In the genomic region with DNA sequence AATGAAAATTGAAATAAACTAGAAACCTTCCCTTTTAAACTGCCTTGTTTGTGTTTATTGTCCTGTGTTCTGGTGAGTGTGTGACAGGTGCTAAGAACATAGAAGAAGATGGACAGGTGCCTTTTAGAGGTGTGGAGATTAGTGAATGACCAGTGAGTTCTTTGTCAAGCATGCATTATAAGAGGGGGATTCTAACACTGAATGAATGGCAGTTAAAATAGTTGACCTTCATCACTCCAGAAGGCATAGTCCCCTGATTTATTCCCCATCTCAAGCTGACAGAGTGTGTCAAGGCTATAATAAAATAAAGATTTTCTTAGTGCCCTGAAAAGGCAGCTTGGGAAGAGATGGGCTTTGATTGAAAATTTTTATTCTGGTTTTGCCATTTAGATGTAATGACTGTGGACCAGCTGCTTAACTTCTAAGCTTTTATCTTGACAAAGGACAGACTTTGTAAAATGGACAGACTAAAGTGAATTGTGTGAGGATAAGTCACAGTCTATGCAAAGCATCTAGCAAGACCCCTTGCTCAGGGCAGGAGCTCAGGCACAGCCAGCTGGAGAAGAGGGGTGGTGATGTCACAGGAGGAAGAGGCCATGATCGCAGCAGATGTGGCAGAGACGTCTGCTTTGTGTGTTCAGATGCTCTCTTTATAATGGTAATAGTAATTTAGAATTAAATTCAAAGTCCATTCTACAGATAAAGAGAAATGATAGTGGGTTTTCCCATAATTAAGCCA, we compare ENCODE assay signal across 25 mouse cellular contexts.
DNase-seq lines count a peak whose midpoint lies in the region; ATAC-seq and TF ChIP-seq lines count a peak whose summit lies in the region.
"Had no signal": no experiment of that assay in that cellular context is flagged by ENCODE, and none has a peak within 500 bp of the region (broad histone marks: within the 10 kb centered on the region; RNA-seq: fewer than 3 reads in every experiment).

No protein-coding gene starts in this region.

- H3K4me2 ChIP-seq in forebrain, embryonic 11.5 days (ENCODE audit: low read depth, low read length, severe bottlenecking) = no peak overlapping the region
- H3K4me2 ChIP-seq in forebrain, postnatal 0 days (ENCODE audit: low read depth) = no peak overlapping the region
- H3K4me2 ChIP-seq in midbrain, postnatal 0 days (ENCODE audit: low read depth, low read length, poor library complexity, severe bottlenecking) = no peak overlapping the region
- H3K4me2 ChIP-seq: heart, embryonic 13.5 days; limb, embryonic 15.5 days; lung, embryonic 14.5 days had no signal

- no peaks in the 10 kb centered on the region for H3K9me3 ChIP-seq in forebrain, embryonic 11.5 days (ENCODE audit: control insufficient read depth, low read length)
- H3K9me3 ChIP-seq in forebrain, postnatal 0 days (ENCODE audit: low read length) = no peaks in the 10 kb centered on the region
- H3K9me3 ChIP-seq in midbrain, embryonic 10.5 days (replicated peaks) = no peaks in the 10 kb centered on the region
- no peaks in the 10 kb centered on the region for H3K9me3 ChIP-seq in midbrain, postnatal 0 days (ENCODE audit: low read length)
- H3K9me3 ChIP-seq: heart, embryonic 13.5 days; limb, embryonic 15.5 days; megakaryocyte, embryonic 14.5 days had no signal

- no peak for TF ChIP-seq CTCF in forebrain, postnatal 0 days (IDR thresholded peaks at IDR 0.05; ENCODE audit: low read depth)
- no peak for TF ChIP-seq CTCF in midbrain, postnatal 0 days (IDR thresholded peaks at IDR 0.05)

- WGBS in forebrain, embryonic 11.5 days = 84% methylated on average over 2 of the region's 2 CpGs
- 62% methylated on average over 2 of the region's 2 CpGs for WGBS in forebrain, postnatal 0 days
- 61% methylated on average over 2 of the region's 2 CpGs for WGBS in midbrain, embryonic 10.5 days
- 35% methylated on average over 2 of the region's 2 CpGs for WGBS in midbrain, postnatal 0 days

- H3K9ac ChIP-seq in forebrain, embryonic 11.5 days (ENCODE audit: low read length) = no peak overlapping the region
- H3K9ac ChIP-seq in forebrain, postnatal 0 days = no peak overlapping the region
- H3K9ac ChIP-seq in midbrain, postnatal 0 days (replicated peaks; ENCODE audit: low read length, poor library complexity, severe bottlenecking) = no peak overlapping the region
- H3K9ac ChIP-seq: heart, embryonic 13.5 days; limb, embryonic 15.5 days; liver, embryonic 14.5 days; lung, embryonic 14.5 days had no signal

- no peaks in the 10 kb centered on the region for H3K36me3 ChIP-seq in forebrain, embryonic 11.5 days (ENCODE audit: control insufficient read depth, insufficient read depth, low read length)
- no peaks in the 10 kb centered on the region for H3K36me3 ChIP-seq in forebrain, postnatal 0 days (ENCODE audit: insufficient read depth)
- no peaks in the 10 kb centered on the region for H3K36me3 ChIP-seq in midbrain, embryonic 10.5 days
- no peaks in the 10 kb centered on the region for H3K36me3 ChIP-seq in midbrain, postnatal 0 days (ENCODE audit: insufficient read depth, low read length)
- H3K36me3 ChIP-seq: heart, embryonic 13.5 days; limb, embryonic 15.5 days had no signal

- intact Hi-C loops in left cerebral cortex, postnatal 10 days (cut with DNase I) = no loop called here

- no peak overlapping the region for H3K27ac ChIP-seq in forebrain, embryonic 11.5 days (ENCODE audit: low read depth, low read length)
- H3K27ac ChIP-seq in forebrain, postnatal 0 days (ENCODE audit: low read depth, low read length) = no peak overlapping the region
- 0 out of 2 replicates have a peak overlapping the region, but pooled peaks have one; percentile 13 for H3K27ac ChIP-seq in midbrain, embryonic 10.5 days (replicated peaks)
- H3K27ac ChIP-seq in midbrain, postnatal 0 days (ENCODE audit: low read depth, low read length) = no peak overlapping the region
- H3K27ac ChIP-seq: heart, adult 2 months; heart, embryonic 13.5 days; kidney, postnatal 0 days; left cerebral cortex, adult 2 months; limb, embryonic 15.5 days; liver, embryonic 14.5 days had no signal

- no peak overlapping the region for H3K4me3 ChIP-seq in forebrain, embryonic 11.5 days (ENCODE audit: low read depth, low read length)
- no peak overlapping the region for H3K4me3 ChIP-seq in forebrain, postnatal 0 days (ENCODE audit: low read depth, low read length)
- H3K4me3 ChIP-seq in midbrain, embryonic 10.5 days = no peak overlapping the region
- H3K4me3 ChIP-seq in midbrain, postnatal 0 days (ENCODE audit: low read depth, low read length) = no peak overlapping the region
- H3K4me3 ChIP-seq: heart, adult 2 months; heart, embryonic 13.5 days; left cerebral cortex, adult 2 months; limb, embryonic 15.5 days; megakaryocyte, embryonic 14.5 days; myocyte had no signal

- DNase-seq in forebrain, embryonic 11.5 days (ENCODE audit: low spot score) = no peak
- no peak for DNase-seq in forebrain, postnatal 0 days
- peak; percentile 47 for DNase-seq in midbrain, embryonic 10.5 days (ENCODE audit: low spot score)
- DNase-seq in midbrain, postnatal 0 days (ENCODE audit: low spot score) = no peak
- peak; percentile 5 for DNase-seq in embryo, embryonic 10.5 days (ENCODE audit: low spot score)
- peak; percentile 10 for DNase-seq in mesoderm, embryonic 11.5 days (ENCODE audit: low read depth, low spot score)
- DNase-seq in left cerebral cortex, postnatal 10 days (ENCODE audit: extremely low spot score in 1 of 2, low spot score in 2 of 2) = no peak
- DNase-seq: adrenal gland, postnatal 14 days; cerebellum, adult 8-10 months; cerebellum, postnatal 36 days; gastrocnemius, postnatal 36 days; heart, adult 2 months; kidney, adult 18-20 months; left cerebral cortex, postnatal 4 days; lung, embryonic 14.5 days; retina, postnatal 1 day; right cerebral cortex, postnatal 25 days had no signal

- H3K27me3 ChIP-seq in forebrain, embryonic 11.5 days (ENCODE audit: control insufficient read depth, insufficient read depth, low read length) = no peaks in the 10 kb centered on the region
- H3K27me3 ChIP-seq in forebrain, postnatal 0 days (ENCODE audit: insufficient read depth, low read length) = no peaks in the 10 kb centered on the region
- H3K27me3 ChIP-seq in midbrain, embryonic 10.5 days (ENCODE audit: low read depth, poor library complexity, severe bottlenecking) = no peaks in the 10 kb centered on the region
- H3K27me3 ChIP-seq in midbrain, postnatal 0 days (ENCODE audit: insufficient read depth, low read length) = no peaks in the 10 kb centered on the region
- H3K27me3 ChIP-seq: heart, embryonic 13.5 days; limb, embryonic 15.5 days; megakaryocyte, embryonic 14.5 days had no signal

- no peaks in the 10 kb centered on the region for H3K4me1 ChIP-seq in forebrain, embryonic 11.5 days (replicated peaks; ENCODE audit: control insufficient read depth, insufficient read depth, low read length)
- H3K4me1 ChIP-seq in forebrain, postnatal 0 days (ENCODE audit: insufficient read depth) = no peaks in the 10 kb centered on the region
- H3K4me1 ChIP-seq in midbrain, embryonic 10.5 days = peaks cover 11% of the 10 kb centered on the region
- H3K4me1 ChIP-seq in midbrain, postnatal 0 days (ENCODE audit: insufficient read depth, low read length) = no peaks in the 10 kb centered on the region
- H3K4me1 ChIP-seq: heart, embryonic 13.5 days; limb, embryonic 15.5 days; megakaryocyte, embryonic 14.5 days had no signal

- peak; percentile 79; the same call in 1 of the 2 replicates for ATAC-seq in forebrain, embryonic 11.5 days (replicated peaks; ENCODE audit: low FRiP score)
- ATAC-seq in forebrain, postnatal 0 days = no peak
- no peak for ATAC-seq in midbrain, postnatal 0 days (ENCODE audit: low FRiP score)
- no peak for ATAC-seq in megakaryocyte, adult 5-6 weeks (ENCODE audit: poor library complexity, severe bottlenecking)

Comparison
In these comparisons a context has a peak if more than half of its experiments do, and no peak if none do; other contexts are left out.
1. DNase-seq: peak in midbrain, embryonic 10.5 days (single experiment), embryo, embryonic 10.5 days (single experiment) and mesoderm, embryonic 11.5 days (single experiment); none in forebrain, embryonic 11.5 days (single experiment), forebrain, postnatal 0 days (single experiment), midbrain, postnatal 0 days (single experiment) and left cerebral cortex, postnatal 10 days (0 of 2).